Mouse (Mus musculus) bone marrow macrophage, adult 2 months (primary cell): ENCODE results near the gene Ppy. TPM values are rescaled to one million over a fixed set of nuclear protein-coding genes. Genes with fewer than 3 reads are reported as not detected.

Source experiments
- H3K27ac ChIP-seq: 2 replicates; pipeline ENCODE4 v1.5.1; 2012; ENCODE audit warnings: low read depth, low read length; ENCODE audit not compliant: insufficient read depth
- H3K4me1 ChIP-seq: 2 replicates; pipeline ENCODE4 v1.6.1; 2012; ENCODE audit warnings: low read length; ENCODE audit not compliant: control insufficient read depth, insufficient read depth
- H3K4me3 ChIP-seq: 2 replicates; pipeline ENCODE4 v1.5.1; 2012; ENCODE audit warnings: mild to moderate bottlenecking, low read length, moderate library complexity; ENCODE audit not compliant: insufficient read depth
- CTCF ChIP-seq: IDR thresholded peaks from 2 replicates; pipeline ENCODE4 v1.5.1; 2012; ENCODE audit warnings: low read depth, mild to moderate bottlenecking, low read length, moderate library complexity
- POLR2A ChIP-seq: IDR thresholded peaks from 2 replicates; pipeline ENCODE4 v1.6.1; 2012; ENCODE audit warnings: mild to moderate bottlenecking, low read depth, low read length, borderline replicate concordance
- polyA plus RNA-seq: library from polyadenylated mRNA; stranded (reverse); fragments of >200 nt; gene quantifications from 2 replicates; pipeline ENCODE4 v1.2.4, GENCODE M21; 2012; ENCODE audit not compliant: missing spikeins, insufficient read depth, insufficient read length

Ppy gene
- polyA plus RNA-seq, 1 experiment: not detected

DNA sequence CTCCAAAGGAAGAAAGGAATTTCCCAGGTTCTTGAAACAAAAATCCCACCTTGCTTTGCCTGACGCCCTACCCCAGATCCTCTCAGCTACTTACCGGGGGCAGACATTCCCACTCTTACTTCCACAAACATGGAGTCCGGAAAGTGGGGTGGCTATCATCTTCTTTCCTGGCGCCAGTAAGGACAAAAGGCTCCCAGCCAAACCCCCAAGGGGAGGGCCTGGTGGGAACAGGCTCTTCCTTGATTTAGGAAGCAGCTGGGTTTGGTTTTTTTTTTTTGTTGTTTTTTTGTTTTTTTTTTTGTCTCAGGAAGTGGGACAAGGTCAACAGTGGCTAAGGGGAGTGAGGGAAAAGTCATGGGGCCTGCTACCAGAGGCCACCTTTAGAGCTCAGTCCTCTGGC is 49.6 kb downstream of the Ppy start:
- Histone ChIP-seq H3K27ac (no peak overlapping the region), H3K4me3 (no peak overlapping the region), H3K4me1 (no peaks in the 10 kb centered on the region)
- no peak for TF ChIP-seq POLR2A
- TF ChIP-seq CTCF: no peak

Other genes starting within 250 kb of the Ppy start
- not detected in 2 replicates for gene Meox1, start 206.9 kb downstream of the Ppy start, polyA plus RNA-seq
- gene Sost, start 134.3 kb downstream of the Ppy start, polyA plus RNA-seq: not detected in 2 replicates
- gene Cfap97d1, start 117.0 kb downstream of the Ppy start, polyA plus RNA-seq: not detected in 2 replicates
- gene Dusp3, start 114.3 kb downstream of the Ppy start, polyA plus RNA-seq: 79.3 and 80.4 TPM in 2 replicates
- 0.31 TPM in 1 of 2 replicates, not detected in the other for gene Mpp3, start 72.9 kb downstream of the Ppy start, polyA plus RNA-seq
- gene Cd300lg, start 59.8 kb downstream of the Ppy start, polyA plus RNA-seq: 5.1 and 6.4 TPM in 2 replicates
- gene Mpp2, start 12.8 kb downstream of the Ppy start, polyA plus RNA-seq: not detected in 2 replicates
- not detected in 2 replicates for gene Pyy, start 6.5 kb upstream of the Ppy start, polyA plus RNA-seq
- not detected in 2 replicates for gene Nags, start 44.2 kb upstream of the Ppy start, polyA plus RNA-seq
- gene Tmem101, start 55.1 kb upstream of the Ppy start, polyA plus RNA-seq: 10.0 and 10.4 TPM in 2 replicates
- 43.3 and 47.7 TPM in 2 replicates for gene Lsm12, start 84.0 kb upstream of the Ppy start, polyA plus RNA-seq
- gene G6pc3, start 88.3 kb upstream of the Ppy start, polyA plus RNA-seq: 20.1 and 28.3 TPM in 2 replicates
- gene Hdac5, start 128.8 kb upstream of the Ppy start, polyA plus RNA-seq: 96.3 and 116 TPM in 2 replicates
- gene BC030867, start 147.6 kb upstream of the Ppy start, polyA plus RNA-seq: 6.3 and 7.2 TPM in 2 replicates
- gene Asb16, start 167.4 kb upstream of the Ppy start, polyA plus RNA-seq: not detected in 2 replicates
- 50.6 and 62.2 TPM in 2 replicates for gene Tmub2, start 183.6 kb upstream of the Ppy start, polyA plus RNA-seq
- gene Atxn7l3, start 195.3 kb upstream of the Ppy start, polyA plus RNA-seq: 32.9 and 39.8 TPM in 2 replicates
- gene Ubtf, start 218.4 kb upstream of the Ppy start, polyA plus RNA-seq: 59.0 and 59.7 TPM in 2 replicates